Mouse (Mus musculus) left cerebral cortex, postnatal 25 days (tissue): ENCODE measurements at regions not wholly inside any gene's neighbourhood (a gene's known extent, or its start where the extent isn't known, plus 50 kb on each side); places are given as distances from the start of the nearest gene placed in this dataset.
A peak's percentile ranks its signal among the peaks of the same experiment; 100 is the strongest.

Experiments
- DNase-seq, 2 experiments: peaks; one replicate each; pipeline ENCODE4 v3.0.0; 2022; ENCODE audit warnings: low spot score in 2 of 2, mixed read lengths in 1 of 2
- intact Hi-C: fragments of 180-260 bp; cut with DNase I; formaldehyde crosslinking; loops from one replicate; pipeline ENCODE4 v1.15.1; 2025
- microRNA-seq, 2 experiments: library from miRNA; unstranded; fragments of <30 nt; microRNA quantifications; one replicate each; pipeline ENCODE4 v1.2.0; 2022

DNA sequence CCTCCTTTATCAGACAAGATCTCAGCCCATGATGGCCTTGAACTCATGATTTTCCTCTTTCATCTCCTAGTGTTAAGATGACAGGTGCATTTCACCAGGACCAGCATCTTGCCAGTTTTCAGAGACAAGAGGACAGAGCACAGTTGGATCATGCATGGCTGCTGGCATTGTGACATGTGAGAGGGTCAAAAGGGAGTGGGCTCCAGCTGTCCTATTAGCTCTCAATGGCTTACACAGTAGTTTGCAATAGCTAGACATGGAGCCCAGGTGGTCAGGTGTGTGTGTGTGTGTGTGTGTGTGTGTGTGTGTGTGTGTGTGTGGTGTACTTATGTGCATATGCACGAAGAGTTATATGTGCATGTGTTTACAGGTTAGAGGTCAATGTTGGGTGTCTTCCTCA, 110.3 kb upstream of the Sdk1 start:
- intact Hi-C loops = no loop called here
- no peak for DNase-seq

DNA sequence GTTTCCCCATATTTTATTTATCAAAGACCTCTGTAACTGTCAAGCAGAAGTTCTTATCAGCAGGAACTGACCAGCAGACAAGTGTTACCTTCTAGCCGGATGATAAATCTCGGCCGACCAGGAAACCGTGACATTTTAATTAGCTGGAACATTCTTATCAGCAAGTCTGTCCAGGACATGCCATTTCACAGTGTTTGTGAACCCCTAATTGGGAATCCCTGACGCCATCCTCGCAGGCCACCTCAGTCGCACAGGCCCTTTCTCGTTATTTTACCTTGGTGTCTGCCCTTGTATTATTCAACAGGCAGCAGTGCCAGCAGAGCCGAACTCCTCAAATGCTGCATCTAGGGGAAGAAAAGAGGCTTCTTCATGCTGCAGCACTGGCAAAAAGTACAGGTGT, 109.4 kb upstream of the Sdk1 start:
- no peak for DNase-seq

GRCm38 (mm10) chr5:141136239-141136638, 105.1 kb upstream of the Sdk1 start:
- intact Hi-C loops = no loop called here
- DNase-seq = no peak

More for the DNA sequence above, 109.4 kb upstream of the Sdk1 start:
- intact Hi-C loops = no loop called here

GRCm38 (mm10) chr5:141137716-141138115, 103.6 kb upstream of the Sdk1 start:
- intact Hi-C loops = no loop called here
- no peak for DNase-seq

DNA sequence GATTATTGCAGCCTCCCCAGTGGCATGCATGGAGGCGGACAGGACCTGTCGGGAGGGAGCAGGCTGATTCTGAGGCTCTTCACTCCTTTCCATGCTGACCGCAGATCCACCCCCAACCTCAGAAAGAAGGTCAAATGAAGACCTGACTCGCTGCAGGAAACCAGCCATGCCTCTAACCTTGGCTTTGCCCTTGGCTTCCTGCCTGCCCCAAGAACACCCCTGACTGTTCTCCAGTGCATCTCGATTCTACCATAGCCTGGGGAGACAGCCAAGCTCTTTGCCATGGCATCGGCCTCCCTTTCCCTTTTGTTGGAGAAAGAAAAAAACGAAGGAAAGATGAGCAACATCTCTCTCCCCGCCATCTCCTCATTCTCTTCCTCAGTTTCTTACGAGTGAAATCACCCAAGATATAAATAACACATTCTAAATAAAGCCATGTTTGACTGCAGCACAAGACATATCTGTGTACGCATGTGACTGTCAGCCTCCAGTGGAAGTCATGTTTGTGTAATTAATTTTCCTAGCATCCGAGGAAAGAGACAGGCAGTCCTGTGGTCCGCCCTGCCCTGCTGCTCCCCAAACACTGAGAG, 102.4 kb upstream of the Sdk1 start:
- peak; percentile 13 to 17 for DNase-seq
- intact Hi-C loops = no loop called here

GRCm38 (mm10) chr5:141139361-141139912, 101.9 kb upstream of the Sdk1 start:
- intact Hi-C loops = no loop called here
- DNase-seq = no peak

DNA sequence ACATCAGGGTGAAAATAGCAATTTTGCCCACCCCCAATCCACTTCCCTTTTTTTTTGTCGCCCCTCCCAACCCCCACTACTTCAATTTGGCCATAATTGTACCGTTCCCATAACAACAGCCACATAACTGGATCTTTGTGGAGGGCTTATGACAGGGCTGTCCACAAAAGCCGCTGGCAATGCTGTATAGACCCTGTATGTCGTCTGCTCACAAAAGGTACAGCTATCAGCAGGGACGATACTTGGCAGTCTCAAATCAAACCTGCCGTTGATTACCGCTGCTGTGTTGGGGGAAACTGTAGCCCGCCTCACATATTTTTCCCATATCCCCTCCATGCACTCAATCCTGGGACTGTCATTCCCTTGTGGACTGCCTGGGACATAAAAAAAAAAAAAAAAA, 80.9 kb upstream of the Sdk1 start:
- no peak for DNase-seq
- intact Hi-C loops = no loop called here

DNA sequence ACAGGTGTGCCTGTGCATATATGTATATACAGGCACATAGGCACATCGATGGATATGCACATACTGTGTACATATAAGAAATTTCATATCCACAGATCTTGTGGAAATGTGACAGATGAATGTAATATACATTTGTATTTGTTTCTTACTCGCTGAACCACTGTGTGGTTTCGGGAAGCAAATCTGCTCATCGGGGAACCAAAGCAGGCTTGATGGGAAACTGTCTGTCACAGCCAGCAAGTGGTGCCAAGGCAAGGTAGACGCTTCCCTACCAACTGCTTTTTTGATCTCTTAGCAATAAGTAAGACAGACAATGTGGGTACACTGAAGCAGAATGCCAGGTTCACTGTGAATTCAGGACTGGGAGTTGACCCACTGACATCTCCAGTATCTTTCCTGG, 80.3 kb upstream of the Sdk1 start:
- no peak for DNase-seq
- intact Hi-C loops = no loop called here

DNA sequence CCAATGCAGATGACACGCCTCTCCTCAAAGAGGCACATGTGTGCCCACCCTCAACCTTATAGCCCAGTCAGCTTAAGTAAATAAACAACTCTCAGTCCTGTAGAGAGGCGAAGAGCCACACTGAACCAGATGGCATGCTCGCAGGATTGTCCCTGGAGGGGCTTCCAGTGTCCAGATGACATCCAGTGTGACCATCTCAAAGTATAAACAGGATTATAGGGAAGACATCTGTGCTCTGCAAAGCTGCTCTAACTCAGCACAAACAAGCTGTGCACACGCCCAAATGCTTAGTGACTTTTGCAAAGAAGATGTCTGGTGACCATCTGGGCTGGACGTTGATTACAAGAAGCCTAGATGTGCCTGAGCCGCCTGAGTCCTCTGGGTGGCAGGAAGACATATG, 58.8 kb upstream of the Sdk1 start:
- intact Hi-C loops = no loop called here
- DNase-seq = no peak

- intact Hi-C loops = no loop called here
- DNase-seq = no peak
Observed at GRCm38 (mm10) chr5:141189033-141189432, 52.3 kb upstream of the Sdk1 start.

Small RNA genes lying in the stretch of these regions (microRNA-seq; reads per million reads assigned to microRNA genes)
- gene Gm26113 = 0 reads per million in 2 experiments
